Mouse (Mus musculus) forebrain, postnatal 0 days (tissue): ENCODE measurements around the gene Arhgap8. TPM values are rescaled to one million over a fixed set of nuclear protein-coding genes. Genes with fewer than 3 reads are reported as not detected.
A peak's percentile ranks its signal among the peaks of the same experiment; 100 is the strongest.

Experiments used
- ATAC-seq: fragments of 200-750 bp; cut with Nextera tagmentation; 2 replicates; pipeline ENCODE4 v1.8.0; 2017; ENCODE audit warnings: mild to moderate bottlenecking, moderate library complexity
- DNase-seq: peaks from one replicate; pipeline ENCODE4 v3.0.0-alpha.2; 2015
- H3K27ac ChIP-seq: fragments of 300-500 bp; sonication (generic); 2 replicates; pipeline ENCODE4 v1.5.1; 2014; ENCODE audit warnings: low read depth, mild to moderate bottlenecking, antibody characterized with exemption, low read length, moderate library complexity, mixed read lengths
- H3K27me3 ChIP-seq: fragments of 300-500 bp; sonication (generic); 2 replicates; pipeline ENCODE4 v1.6.1; 2014; ENCODE audit warnings: mild to moderate bottlenecking, low read length, mixed read lengths; ENCODE audit not compliant: insufficient read depth
- H3K36me3 ChIP-seq: fragments of 300-500 bp; sonication (generic); 2 replicates; pipeline ENCODE4 v1.6.1; 2014; ENCODE audit warnings: mild to moderate bottlenecking, moderate library complexity; ENCODE audit not compliant: insufficient read depth
- H3K4me1 ChIP-seq: fragments of 300-500 bp; sonication (generic); 2 replicates; pipeline ENCODE4 v1.6.1; 2014; ENCODE audit warnings: antibody characterized with exemption; ENCODE audit not compliant: insufficient read depth
- H3K4me2 ChIP-seq: fragments of 300-500 bp; sonication (generic); 2 replicates; pipeline ENCODE4 v1.6.1; 2014; ENCODE audit warnings: low read depth, mild to moderate bottlenecking, moderate library complexity
- H3K4me3 ChIP-seq: fragments of 300-500 bp; sonication (generic); 2 replicates; pipeline ENCODE4 v1.5.1; 2014; ENCODE audit warnings: low read depth, low read length, mixed read lengths
- H3K9ac ChIP-seq: fragments of 300-500 bp; sonication (generic); 2 replicates; pipeline ENCODE4 v1.6.1; 2014; ENCODE audit warnings: mild to moderate bottlenecking
- H3K9me3 ChIP-seq: fragments of 300-500 bp; sonication (generic); 2 replicates; pipeline ENCODE4 v1.6.1; 2016; ENCODE audit warnings: low read length
- CTCF ChIP-seq: sonication (generic); IDR thresholded peaks from 2 replicates; pipeline ENCODE4 v1.5.1; 2016; ENCODE audit warnings: antibody characterized with exemption, control low read depth, low read depth
- WGBS: fragments of 180-500 bp; shearing (Covaris S2); extraction: QIAGEN DNeasy Blood & Tissue Kit; methylation state at CpG from one replicate; pipeline ENCODE4 v1.1.7; 2014; 5-methylcytosine and 5-hydroxymethylcytosine counted together
- polyA plus RNA-seq: library from polyadenylated mRNA; unstranded; fragments of >200 nt; fragmentation: Nextera tagmentation; extraction: Ambion mirVana; gene quantifications from 2 replicates; pipeline ENCODE4 v1.2.1, GENCODE M21; 2015
- total RNA-seq: library from RNA; depleted of rRNA; stranded (reverse); fragments of >200 nt; gene quantifications from 2 replicates; pipeline ENCODE4 v1.2.3, GENCODE M21; 2014

Arhgap8 gene
- total and polyA plus RNA-seq, 2 experiments from 2014 or later, result 0.29 to 0.44 TPM

DNA sequence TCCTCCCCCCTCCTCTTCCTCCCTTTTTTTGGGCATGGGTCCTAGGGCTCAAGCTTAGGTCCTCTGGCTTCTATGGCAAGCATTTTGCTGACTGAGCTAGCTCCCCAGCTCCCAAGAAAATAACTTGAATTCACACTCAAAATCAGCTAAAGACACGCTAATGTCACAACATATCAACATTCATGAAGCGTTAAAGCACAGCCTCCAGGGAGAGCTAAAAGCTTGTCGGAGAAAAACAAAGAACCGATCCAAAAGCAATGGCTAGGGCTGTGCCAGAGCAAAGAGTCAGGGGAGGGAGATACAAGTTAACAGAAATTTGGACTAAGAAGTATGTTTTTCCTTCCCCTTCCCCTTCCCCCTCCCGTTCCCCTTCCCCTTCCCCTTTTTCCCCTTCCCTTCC is 58.7 kb downstream of the Arhgap8 start:
- Histone ChIP-seq H3K9me3 (no peaks in the 10 kb centered on the region), H3K27ac (no peak overlapping the region), H3K4me2 (no peak overlapping the region), H3K4me1 (no peaks in the 10 kb centered on the region; the same call in 1 of the 2 replicates), H3K4me3 (no peak overlapping the region), H3K9ac (no peak overlapping the region), H3K36me3 (no peaks in the 10 kb centered on the region), H3K27me3 (no peaks in the 10 kb centered on the region)
- 23% methylated on average over 5 of the region's 5 CpGs for WGBS
- TF ChIP-seq CTCF, result no peak
- DNase-seq (peak; percentile 45), ATAC-seq (peak; percentile 44; the same call in 1 of the 2 replicates)

DNA sequence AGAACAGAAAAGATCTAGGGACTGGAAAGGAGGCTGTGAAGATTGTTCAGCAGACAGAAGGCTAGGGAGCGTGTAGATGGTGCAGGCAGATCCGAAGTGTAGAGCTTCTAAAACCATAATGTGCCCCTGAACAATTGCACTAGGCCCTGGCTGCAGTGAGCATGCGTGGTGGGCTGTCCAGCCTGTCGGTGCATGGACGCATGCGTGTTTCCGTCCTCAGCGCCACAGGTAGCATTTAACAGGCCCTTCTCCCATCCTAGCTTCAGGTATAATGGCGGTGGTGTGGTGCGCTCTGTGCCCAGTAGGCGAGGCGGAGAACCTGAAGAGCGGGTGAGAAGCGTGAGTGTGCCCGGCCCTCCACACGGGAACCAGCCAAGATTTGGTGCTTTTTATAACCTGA is 65.0 kb downstream of the Arhgap8 start:
- no peak for DNase-seq
- no peaks in the 10 kb centered on the region for H3K27me3 ChIP-seq
- no peak overlapping the region for H3K4me2 ChIP-seq
- H3K4me1 ChIP-seq, result no peaks in the 10 kb centered on the region
- ATAC-seq, result no peak
- no peaks in the 10 kb centered on the region for H3K9me3 ChIP-seq
- peaks cover 5% of the 10 kb centered on the region; the same call in 1 of the 2 replicates for H3K36me3 ChIP-seq
- H3K4me3 ChIP-seq, result no peak overlapping the region
- no peak for TF ChIP-seq CTCF
- no peak overlapping the region for H3K9ac ChIP-seq
- 96% methylated on average over 16 of the region's 16 CpGs for WGBS
- no peak overlapping the region for H3K27ac ChIP-seq

DNA sequence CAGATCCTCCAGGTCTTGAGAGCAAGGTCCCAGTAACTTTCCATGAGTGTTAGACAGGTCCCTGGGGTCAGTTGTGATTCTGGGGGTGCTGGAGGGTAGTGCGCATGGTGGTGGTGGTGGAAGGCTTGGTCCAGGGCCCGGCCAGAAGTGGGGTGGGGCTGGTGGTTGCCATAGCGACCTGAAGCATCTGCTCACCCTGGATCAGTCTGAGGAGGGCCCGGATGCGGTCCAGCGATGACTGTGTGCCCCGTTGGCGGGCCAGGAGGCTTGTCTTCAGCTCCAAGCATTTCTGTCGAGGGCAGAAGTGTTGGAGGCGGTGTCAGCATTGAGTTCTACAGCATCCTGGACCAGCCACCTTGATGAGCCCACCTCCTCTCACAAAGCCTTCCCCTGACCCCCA is 67.3 kb downstream of the Arhgap8 start:
- DNase-seq (no peak), ATAC-seq (no peak)
- Histone ChIP-seq H3K27ac (no peak overlapping the region), H3K9ac (no peak overlapping the region), H3K4me1 (no peaks in the 10 kb centered on the region), H3K9me3 (no peaks in the 10 kb centered on the region), H3K27me3 (no peaks in the 10 kb centered on the region), H3K4me3 (no peak overlapping the region), H3K36me3 (peaks cover 14% of the 10 kb centered on the region), H3K4me2 (no peak overlapping the region)
- no peak for TF ChIP-seq CTCF
- 75% methylated on average over 10 of the region's 10 CpGs for WGBS

- no peak for DNase-seq
- Histone ChIP-seq H3K4me1 (no peaks in the 10 kb centered on the region), H3K4me2 (no peak overlapping the region), H3K9me3 (no peaks in the 10 kb centered on the region), H3K4me3 (no peak overlapping the region), H3K27me3 (no peaks in the 10 kb centered on the region), H3K36me3 (peaks cover 34% of the 10 kb centered on the region), H3K9ac (no peak overlapping the region), H3K27ac (no peak overlapping the region)
- ATAC-seq, result no peak
- WGBS, result 67% methylated on average over 5 of the region's 5 CpGs
- peak; percentile 37 for TF ChIP-seq CTCF
Measured at GRCm38 (mm10) chr15:84793649-84794048, 73.8 kb downstream of the Arhgap8 start.

GRCm38 (mm10) chr15:84800132-84800531 is 80.3 kb downstream of the Arhgap8 start:
- no peak overlapping the region for H3K27ac ChIP-seq
- H3K4me2 ChIP-seq, result no peak overlapping the region
- TF ChIP-seq CTCF, result peak; percentile 83
- no peaks in the 10 kb centered on the region for H3K27me3 ChIP-seq
- no peak overlapping the region for H3K4me3 ChIP-seq
- H3K4me1 ChIP-seq, result no peaks in the 10 kb centered on the region
- 58% methylated on average over 5 of the region's 5 CpGs for WGBS
- ATAC-seq (peak; percentile 82), DNase-seq (peak; percentile 60)
- no peak overlapping the region for H3K9ac ChIP-seq
- no peaks in the 10 kb centered on the region for H3K9me3 ChIP-seq
- H3K36me3 ChIP-seq, result peaks cover 33% of the 10 kb centered on the region

GRCm38 (mm10) chr15:84803685-84804084 is 83.8 kb downstream of the Arhgap8 start:
- peak; percentile 75 for TF ChIP-seq CTCF
- no peak overlapping the region for H3K4me2 ChIP-seq
- no peak overlapping the region for H3K9ac ChIP-seq
- peaks cover 10% of the 10 kb centered on the region for H3K36me3 ChIP-seq
- no peaks in the 10 kb centered on the region for H3K27me3 ChIP-seq
- ATAC-seq, result no peak
- no peak overlapping the region for H3K27ac ChIP-seq
- no peak overlapping the region for H3K4me3 ChIP-seq
- no peaks in the 10 kb centered on the region for H3K9me3 ChIP-seq
- peak; percentile 54 for DNase-seq
- WGBS, result 47% methylated on average over 3 of the region's 3 CpGs
- no peaks in the 10 kb centered on the region for H3K4me1 ChIP-seq

GRCm38 (mm10) chr15:84809275-84809952 is 89.6 kb downstream of the Arhgap8 start:
- no peaks in the 10 kb centered on the region for H3K27me3 ChIP-seq
- no peak for TF ChIP-seq CTCF
- H3K9ac ChIP-seq, result no peak overlapping the region
- ATAC-seq (no peak), DNase-seq (no peak)
- H3K4me3 ChIP-seq, result no peak overlapping the region
- no peak overlapping the region for H3K4me2 ChIP-seq
- H3K27ac ChIP-seq, result no peak overlapping the region
- H3K9me3 ChIP-seq, result no peaks in the 10 kb centered on the region
- H3K36me3 ChIP-seq, result no peaks in the 10 kb centered on the region
- peaks cover 16% of the 10 kb centered on the region; the same call in 1 of the 2 replicates for H3K4me1 ChIP-seq
- WGBS, result 66% methylated on average over 21 of the region's 21 CpGs
